Mouse (Mus musculus): ENCODE results near the gene Hoxa11. TPM values are rescaled to one million over a fixed set of nuclear protein-coding genes. Genes with fewer than 3 reads are reported as not detected.

Hoxa11 gene
- polyA plus RNA-seq, 1 experiment from 2014 or later: not detected

DNA sequence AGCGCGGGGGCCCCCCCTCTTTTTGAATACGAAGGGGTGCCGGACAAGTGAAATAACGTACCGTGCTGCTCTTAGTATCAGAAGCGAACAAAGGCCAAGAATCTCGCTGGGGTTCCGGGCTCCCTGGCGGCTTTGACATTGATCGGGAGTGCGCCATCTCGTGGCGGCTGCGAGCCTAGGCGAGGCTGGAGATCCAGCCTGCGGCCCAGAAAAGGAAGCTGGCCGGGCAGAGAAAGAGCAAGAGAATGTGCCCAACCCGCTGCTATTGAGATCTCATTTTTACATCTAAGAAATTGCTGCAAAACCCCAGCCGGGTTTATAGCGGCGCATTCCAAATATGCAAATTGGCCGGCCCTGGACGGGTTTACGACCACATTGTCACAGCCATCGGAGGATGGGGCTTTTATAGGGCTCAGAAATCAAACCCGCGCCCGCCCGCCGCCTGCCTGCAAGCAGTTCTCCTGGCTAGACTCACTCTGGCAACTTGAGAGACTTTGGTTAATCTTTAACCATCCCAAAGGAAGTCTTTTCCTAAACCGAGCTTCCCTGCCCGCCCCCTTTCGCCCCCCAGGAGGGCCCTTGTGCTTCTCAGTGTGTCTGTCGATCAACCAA lies 5.1 kb downstream of the Hoxa11 start, which contains the start of gene Hoxa10:
TSS of gene Hoxa10 (minus strand) at position 466 of the 612 bp plus-strand sequence.
- H3K27me3 ChIP-seq (ENCODE audit: control insufficient read depth, insufficient read depth, low read length): peaks cover 61% of the 10 kb centered on the region
- H3K9me3 ChIP-seq (ENCODE audit: control insufficient read depth, low read length): no peaks in the 10 kb centered on the region
- no peak within 1 kb of the TSS for H3K4me3 ChIP-seq (ENCODE audit: low read depth, low read length)
- H3K27ac ChIP-seq (replicated peaks): no peak within 1 kb of the TSS
- ATAC-seq (ENCODE audit: low FRiP score, low TSS enrichment): peak; percentile 67
- no peak within 1 kb of the TSS for H3K4me2 ChIP-seq (replicated peaks; ENCODE audit: low read depth)
- DNase-seq (ENCODE audit: low spot score): peak; percentile 81
- H3K4me1 ChIP-seq (replicated peaks; ENCODE audit: control insufficient read depth, insufficient read depth): no peaks in the 10 kb centered on the region
- TF ChIP-seq CTCF (IDR thresholded peaks at IDR 0.05; ENCODE audit: low read depth) (peak; percentile 84), EP300 (optimal IDR thresholded peaks at IDR 0.05) (no peak)
- H3K36me3 ChIP-seq (ENCODE audit: control insufficient read depth, insufficient read depth, low read length): no peaks in the 10 kb centered on the region
- H3K9ac ChIP-seq (ENCODE audit: low read length): no peak within 1 kb of the TSS
- 3% methylated on average over 35 of the region's 35 CpGs for WGBS

DNA sequence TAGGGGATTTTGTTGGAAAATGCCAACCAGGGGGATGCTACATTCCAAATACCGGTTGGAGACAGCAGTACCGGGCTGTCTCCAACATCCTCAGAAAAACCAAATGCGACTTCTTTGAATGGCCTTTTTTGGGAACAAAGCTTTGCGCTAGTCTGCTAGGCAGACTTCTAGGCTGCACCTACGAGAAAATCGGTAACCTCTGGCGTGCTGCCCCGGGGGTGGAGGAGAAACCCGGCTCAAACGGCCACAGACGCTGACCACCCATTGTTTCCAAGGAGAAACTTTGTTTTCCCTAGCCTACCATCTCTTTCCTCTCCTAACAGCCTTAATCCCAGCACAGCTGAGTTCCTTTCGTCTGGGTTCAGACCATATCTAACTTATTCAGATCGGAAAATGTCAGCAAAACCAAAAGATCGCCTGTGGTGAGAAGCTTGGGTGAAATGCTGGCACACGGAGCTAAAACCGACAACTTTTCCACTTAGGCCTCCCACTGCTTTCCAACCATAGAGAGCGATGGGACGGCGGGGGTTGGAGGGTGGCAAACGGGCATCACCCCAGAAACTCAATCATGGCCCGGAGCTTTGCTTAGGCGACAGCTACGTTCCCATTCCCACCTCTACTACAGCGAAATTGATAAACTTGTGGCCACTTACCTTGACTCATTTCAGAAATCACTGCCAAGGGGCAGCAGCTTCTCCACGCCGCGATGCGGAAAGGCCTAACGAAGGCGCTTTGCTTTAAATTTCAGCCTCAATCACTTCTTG lies 5.8 kb downstream of the Hoxa11 start:
- DNase-seq (ENCODE audit: low spot score): no peak
- no peaks in the 10 kb centered on the region for H3K9me3 ChIP-seq (ENCODE audit: control insufficient read depth, low read length)
- no peak for ATAC-seq (ENCODE audit: low FRiP score, low TSS enrichment)
- no peaks in the 10 kb centered on the region for H3K4me1 ChIP-seq (replicated peaks; ENCODE audit: control insufficient read depth, insufficient read depth)
- H3K9ac ChIP-seq (ENCODE audit: low read length): no peak overlapping the region
- TF ChIP-seq CTCF (IDR thresholded peaks at IDR 0.05; ENCODE audit: low read depth) (no peak), EP300 (optimal IDR thresholded peaks at IDR 0.05) (no peak)
- WGBS: 5% methylated on average over 30 of the region's 30 CpGs
- peaks cover 62% of the 10 kb centered on the region for H3K27me3 ChIP-seq (ENCODE audit: control insufficient read depth, insufficient read depth, low read length)
- no peaks in the 10 kb centered on the region for H3K36me3 ChIP-seq (ENCODE audit: control insufficient read depth, insufficient read depth, low read length)
- no peak overlapping the region for H3K4me2 ChIP-seq (replicated peaks; ENCODE audit: low read depth)
- H3K4me3 ChIP-seq (ENCODE audit: low read depth, low read length): no peak overlapping the region
- no peak overlapping the region for H3K27ac ChIP-seq (replicated peaks)

DNA sequence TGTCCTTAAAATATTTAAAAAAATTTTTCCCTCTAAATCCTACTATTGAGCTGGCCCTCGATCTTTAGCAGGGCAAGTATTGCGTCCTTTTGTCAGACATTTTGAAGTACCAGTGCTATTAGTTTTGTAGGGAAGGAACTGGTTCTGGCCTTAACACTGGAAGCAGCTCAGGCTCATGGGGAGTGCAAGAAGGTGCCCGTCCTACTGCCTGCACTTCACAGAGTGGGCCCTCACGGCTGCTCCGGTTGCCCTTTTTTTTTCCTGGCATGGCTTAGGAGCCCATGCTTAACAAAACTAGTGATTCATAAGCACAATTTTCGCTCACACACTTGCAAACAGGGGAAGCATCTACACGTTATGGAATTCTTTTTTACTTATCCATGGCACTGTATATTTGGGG lies 6.6 kb downstream of the Hoxa11 start:
- H3K4me2 ChIP-seq (replicated peaks; ENCODE audit: low read depth): no peak overlapping the region
- no peaks in the 10 kb centered on the region for H3K36me3 ChIP-seq (ENCODE audit: control insufficient read depth, insufficient read depth, low read length)
- H3K4me1 ChIP-seq (replicated peaks; ENCODE audit: control insufficient read depth, insufficient read depth): no peaks in the 10 kb centered on the region
- H3K27me3 ChIP-seq (ENCODE audit: control insufficient read depth, insufficient read depth, low read length): peaks cover 64% of the 10 kb centered on the region
- DNase-seq (ENCODE audit: low spot score): no peak
- H3K9ac ChIP-seq (ENCODE audit: low read length): no peak overlapping the region
- no peak overlapping the region for H3K4me3 ChIP-seq (ENCODE audit: low read depth, low read length)
- no peak overlapping the region for H3K27ac ChIP-seq (replicated peaks)
- WGBS: 8% methylated on average over 7 of the region's 7 CpGs
- ATAC-seq (ENCODE audit: low FRiP score, low TSS enrichment): no peak
- H3K9me3 ChIP-seq (ENCODE audit: control insufficient read depth, low read length): no peaks in the 10 kb centered on the region
- TF ChIP-seq CTCF (IDR thresholded peaks at IDR 0.05; ENCODE audit: low read depth) (no peak), EP300 (optimal IDR thresholded peaks at IDR 0.05) (no peak)

DNA sequence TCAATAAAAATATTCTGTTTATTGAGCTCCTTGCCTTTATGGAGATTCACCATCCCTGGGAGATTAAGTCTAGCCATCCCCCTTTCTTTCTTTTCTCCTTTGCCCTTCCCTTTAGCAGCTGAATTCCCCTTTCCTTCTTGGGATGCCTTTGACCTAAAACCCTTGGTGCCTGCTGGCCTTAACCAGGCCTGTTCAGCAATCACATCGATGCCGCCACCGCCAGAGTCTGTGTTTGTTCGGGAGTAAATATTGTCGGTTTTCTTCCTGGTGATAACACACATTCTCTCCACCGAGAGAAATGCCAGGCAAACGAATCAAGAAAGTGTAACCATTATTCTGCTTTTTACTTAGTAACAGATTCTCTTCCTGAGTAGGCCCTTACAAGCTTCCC lies 7.5 kb downstream of the Hoxa11 start:
- H3K4me3 ChIP-seq (ENCODE audit: low read depth, low read length): no peak overlapping the region
- WGBS: 4% methylated on average over 7 of the region's 7 CpGs
- no peak overlapping the region for H3K4me2 ChIP-seq (replicated peaks; ENCODE audit: low read depth)
- H3K4me1 ChIP-seq (replicated peaks; ENCODE audit: control insufficient read depth, insufficient read depth): no peaks in the 10 kb centered on the region
- TF ChIP-seq EP300 (optimal IDR thresholded peaks at IDR 0.05) (no peak), CTCF (IDR thresholded peaks at IDR 0.05; ENCODE audit: low read depth) (no peak)
- peaks cover 65% of the 10 kb centered on the region for H3K27me3 ChIP-seq (ENCODE audit: control insufficient read depth, insufficient read depth, low read length)
- DNase-seq (ENCODE audit: low spot score) (no peak), ATAC-seq (ENCODE audit: low FRiP score, low TSS enrichment) (no peak)
- H3K36me3 ChIP-seq (ENCODE audit: control insufficient read depth, insufficient read depth, low read length): no peaks in the 10 kb centered on the region
- H3K9ac ChIP-seq (ENCODE audit: low read length): no peak overlapping the region
- no peaks in the 10 kb centered on the region for H3K9me3 ChIP-seq (ENCODE audit: control insufficient read depth, low read length)
- H3K27ac ChIP-seq (replicated peaks): no peak overlapping the region

DNA sequence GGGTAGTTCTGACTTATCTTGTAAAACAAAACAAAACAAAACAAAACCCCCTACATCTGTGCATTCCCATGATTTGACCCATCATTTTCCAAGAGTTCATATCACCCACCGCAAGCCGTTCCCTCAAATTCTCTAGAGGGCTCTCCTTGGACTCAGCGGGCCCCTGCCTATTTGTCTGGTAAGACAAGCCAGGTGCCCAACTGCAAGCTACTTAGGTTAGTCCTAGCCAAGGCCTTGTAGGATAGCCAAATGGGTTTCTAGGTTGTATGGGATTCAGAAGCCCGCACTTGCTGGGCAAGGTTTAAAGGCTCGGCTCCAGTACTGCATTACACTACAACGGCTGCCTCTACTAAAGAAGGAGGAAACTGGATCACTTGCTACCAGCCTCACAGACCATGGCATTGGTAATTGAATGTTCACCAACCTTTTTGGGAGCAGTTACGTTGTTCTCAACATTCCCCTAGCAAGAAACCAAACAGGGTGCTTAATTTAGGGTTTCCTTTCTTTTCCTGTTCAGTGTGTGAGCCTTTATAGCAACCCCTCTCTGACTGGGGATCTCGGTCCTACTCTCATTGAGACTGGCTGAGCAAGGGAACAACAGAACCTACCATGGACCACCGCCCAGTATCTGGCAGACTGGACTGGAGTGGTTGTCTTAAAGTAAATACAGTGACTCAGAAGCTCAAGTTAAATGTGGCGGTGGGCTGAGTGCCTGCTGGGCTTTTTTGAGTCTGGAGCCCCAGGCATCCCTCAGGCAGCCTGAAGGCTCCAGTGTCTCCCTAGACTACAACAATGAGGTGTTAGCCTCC lies 8.1 kb downstream of the Hoxa11 start:
- Histone ChIP-seq H3K27ac (replicated peaks) (no peak overlapping the region), H3K4me1 (replicated peaks; ENCODE audit: control insufficient read depth, insufficient read depth) (no peaks in the 10 kb centered on the region), H3K9ac (ENCODE audit: low read length) (no peak overlapping the region), H3K9me3 (ENCODE audit: control insufficient read depth, low read length) (no peaks in the 10 kb centered on the region), H3K36me3 (ENCODE audit: control insufficient read depth, insufficient read depth, low read length) (no peaks in the 10 kb centered on the region), H3K4me3 (ENCODE audit: low read depth, low read length) (no peak overlapping the region), H3K4me2 (replicated peaks; ENCODE audit: low read depth) (no peak overlapping the region), H3K27me3 (ENCODE audit: control insufficient read depth, insufficient read depth, low read length) (peaks cover 63% of the 10 kb centered on the region)
- WGBS: 13% methylated on average over 10 of the region's 10 CpGs
- DNase-seq (ENCODE audit: low spot score) (no peak), ATAC-seq (ENCODE audit: low FRiP score, low TSS enrichment) (no peak)
- TF ChIP-seq CTCF (IDR thresholded peaks at IDR 0.05; ENCODE audit: low read depth): no peak
- TF ChIP-seq EP300 (optimal IDR thresholded peaks at IDR 0.05): no peak
